Mouse (Mus musculus) olfactory bulb, adult 2 months (tissue): Measurements from ENCODE around the gene Xirp1.
A peak's percentile ranks its signal among the peaks of the same experiment; 100 is the strongest.

ENCODE experiments used
- CTCF ChIP-seq: fragments of 200-500 bp; IDR thresholded peaks from 2 replicates; pipeline ENCODE4 v1.5.1; 2012; ENCODE audit warnings: low read depth, mild to moderate bottlenecking, low read length, moderate library complexity; ENCODE audit not compliant: insufficient read depth
- POLR2A ChIP-seq: fragments of 200-500 bp; IDR thresholded peaks from 2 replicates; pipeline ENCODE4 v1.6.1; 2012; ENCODE audit warnings: mild to moderate bottlenecking, low read depth, low read length, moderate library complexity; ENCODE audit not compliant: insufficient read depth

DNA sequence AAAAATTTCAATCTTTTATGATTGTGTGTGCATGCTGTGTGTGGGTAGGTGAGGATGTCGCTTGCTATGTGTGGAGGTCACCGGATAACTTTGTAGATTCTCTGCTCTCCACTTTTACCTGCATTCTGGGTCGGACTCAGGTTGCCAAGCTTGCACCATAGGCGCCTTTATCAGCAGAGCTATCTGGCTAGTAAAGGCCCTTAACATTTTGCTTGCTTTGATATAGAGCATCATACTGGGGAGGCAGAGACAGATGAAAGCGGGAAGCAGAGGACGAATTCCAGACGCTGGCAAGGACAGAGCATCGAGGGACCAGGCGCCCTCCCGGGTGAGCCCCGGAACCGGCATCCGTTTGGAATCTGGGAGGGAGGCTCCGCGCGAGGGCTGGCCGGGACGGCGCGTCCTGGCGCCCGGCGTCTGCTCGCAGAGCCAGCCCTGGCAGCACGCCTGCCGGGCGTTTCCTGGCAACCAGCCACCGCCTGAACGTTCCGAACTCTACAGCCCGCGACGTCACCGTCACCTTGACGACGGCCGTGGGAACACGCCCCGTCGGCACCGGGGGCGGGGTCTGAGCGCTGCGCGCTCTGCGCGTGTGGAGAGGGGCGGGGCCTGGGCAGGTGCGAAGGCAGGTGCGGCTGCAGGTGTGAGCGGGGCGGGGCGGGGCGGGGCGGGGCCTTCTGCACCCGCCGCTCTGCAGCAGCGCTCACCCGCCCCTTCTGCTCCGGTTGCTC is 12.5 kb downstream of the Xirp1 start:
- peak; percentile 85 for TF ChIP-seq POLR2A
- no peak for TF ChIP-seq CTCF
